Mouse (Mus musculus) kidney, adult 9 months (tissue): Measurements from ENCODE around the gene Sorbs2.

ENCODE experiments used
- DNase-seq: peaks from one replicate; pipeline ENCODE4 v3.0.0; 2022

The Sorbs2 gene

DNA sequence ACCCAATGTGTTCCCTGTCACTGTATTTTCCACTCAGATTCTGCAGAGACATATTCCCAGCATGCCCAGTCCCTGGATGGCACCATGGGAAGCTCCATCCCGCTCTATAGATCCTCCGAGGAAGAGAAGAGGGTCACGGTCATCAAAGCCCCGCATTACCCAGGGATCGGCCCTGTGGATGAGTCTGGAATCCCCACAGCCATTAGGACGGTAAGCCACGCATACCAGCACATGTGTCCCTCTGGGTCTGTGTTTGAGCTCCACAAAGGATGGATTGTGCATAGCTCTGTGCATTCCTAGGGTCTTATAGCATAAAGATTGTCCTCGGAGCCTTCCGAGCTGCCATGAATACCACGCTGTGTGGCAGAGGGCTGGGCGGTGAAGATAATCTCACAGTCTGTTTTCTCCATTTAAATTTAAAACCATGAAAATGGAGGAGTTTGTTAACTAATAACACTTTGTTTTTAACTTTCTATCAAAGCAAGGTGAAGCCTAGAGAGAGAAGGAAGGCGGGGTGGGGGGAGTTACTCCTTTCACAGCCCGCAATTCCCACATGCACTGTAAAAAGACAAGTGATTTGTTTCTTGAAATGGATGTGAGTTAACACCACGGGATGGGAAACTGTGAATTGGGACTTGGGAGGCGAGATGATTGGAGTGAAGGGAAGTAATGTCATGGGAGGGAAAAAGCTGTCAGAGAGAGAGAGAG lies 255.5 kb downstream of the Sorbs2 start:
- no peak for DNase-seq

DNA sequence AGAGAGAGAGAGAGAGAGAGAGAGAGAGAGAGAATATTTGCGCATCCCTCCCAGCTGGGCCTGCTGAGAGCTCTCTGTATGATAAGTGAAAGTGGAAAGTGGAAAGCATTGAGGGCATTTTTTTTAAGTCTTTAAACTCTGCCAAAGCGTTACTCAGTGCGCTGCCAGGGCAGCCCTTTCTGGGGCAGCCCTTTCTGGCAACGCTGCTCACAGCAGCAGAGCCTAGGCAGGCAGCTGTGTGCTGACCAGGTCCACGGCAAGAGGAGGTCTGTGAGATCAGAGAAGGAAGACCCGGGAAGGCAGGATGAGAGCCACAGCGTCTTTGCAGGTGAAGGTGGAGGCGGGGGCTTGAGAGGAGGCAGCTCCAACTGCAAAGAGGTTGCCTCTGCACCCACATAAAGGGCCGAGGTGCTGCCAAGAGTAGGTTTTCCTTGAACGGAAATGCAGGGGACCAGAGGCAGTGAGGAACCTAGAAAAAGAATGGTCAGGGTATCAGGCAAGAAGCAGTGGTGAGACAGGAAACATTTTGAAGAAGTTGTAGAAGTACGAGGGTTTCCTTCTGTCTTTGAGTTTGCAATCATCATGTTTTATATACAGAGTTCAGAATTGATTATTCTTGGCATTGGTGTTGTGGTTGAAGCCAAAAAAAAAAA lies 256.2 kb downstream of the Sorbs2 start:
- DNase-seq = no peak

DNA sequence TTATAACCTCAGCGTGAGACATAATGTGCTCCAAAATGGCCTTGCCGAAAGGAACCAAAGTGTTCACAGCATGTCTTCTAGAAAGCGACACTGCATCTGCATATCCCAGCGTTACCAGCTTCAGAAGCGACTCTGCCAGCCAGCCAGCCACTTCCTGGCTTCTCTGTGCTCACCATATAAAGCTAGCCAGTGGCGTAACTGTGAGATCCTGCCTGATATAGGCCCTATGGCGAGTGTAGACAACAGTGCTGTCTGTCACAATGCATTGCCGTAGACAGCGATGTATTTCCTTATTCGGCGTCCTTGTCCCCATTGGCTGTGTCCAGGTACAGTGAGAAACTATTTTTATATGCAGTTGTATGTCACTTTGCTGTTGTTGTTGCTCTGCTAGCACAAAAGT lies 258.6 kb downstream of the Sorbs2 start:
- DNase-seq = no peak

DNA sequence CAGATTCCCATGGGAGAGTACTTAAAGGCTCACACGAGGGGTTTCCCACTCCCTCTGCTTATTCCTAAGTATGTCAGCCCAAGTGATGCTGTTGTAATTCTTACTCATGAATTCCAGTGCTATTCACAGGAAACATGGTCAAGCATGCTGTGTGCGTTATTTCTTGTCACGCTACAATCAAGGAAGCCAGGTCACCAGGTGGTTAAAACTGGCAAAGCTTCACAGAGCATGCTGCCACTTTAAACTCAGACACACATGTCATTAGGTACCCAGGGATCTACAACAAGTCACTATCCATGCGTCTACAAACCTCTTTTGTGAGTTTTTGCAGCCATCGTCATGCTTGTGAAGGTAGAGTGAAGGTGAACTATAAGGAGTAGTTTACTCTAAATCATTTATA lies 267.3 kb downstream of the Sorbs2 start:
- no peak for DNase-seq

DNA sequence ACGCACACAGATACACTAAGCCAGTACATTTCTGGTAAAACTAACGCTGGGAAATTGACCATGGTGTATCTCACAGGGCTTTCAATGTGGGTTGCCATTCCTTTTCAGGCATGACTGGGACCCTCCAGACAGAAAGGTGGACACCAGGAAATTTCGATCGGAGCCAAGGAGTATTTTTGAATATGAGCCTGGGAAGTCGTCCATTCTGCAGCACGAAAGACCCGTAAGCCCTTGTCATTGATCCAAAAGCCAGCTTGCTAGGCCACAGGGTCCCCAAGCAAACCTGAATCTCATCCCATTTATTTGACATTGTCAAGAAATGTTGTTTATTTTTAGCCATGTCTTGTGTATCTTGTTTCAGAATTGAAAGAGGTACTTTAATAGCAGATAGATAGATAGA lies 267.9 kb downstream of the Sorbs2 start:
- no peak for DNase-seq

DNA sequence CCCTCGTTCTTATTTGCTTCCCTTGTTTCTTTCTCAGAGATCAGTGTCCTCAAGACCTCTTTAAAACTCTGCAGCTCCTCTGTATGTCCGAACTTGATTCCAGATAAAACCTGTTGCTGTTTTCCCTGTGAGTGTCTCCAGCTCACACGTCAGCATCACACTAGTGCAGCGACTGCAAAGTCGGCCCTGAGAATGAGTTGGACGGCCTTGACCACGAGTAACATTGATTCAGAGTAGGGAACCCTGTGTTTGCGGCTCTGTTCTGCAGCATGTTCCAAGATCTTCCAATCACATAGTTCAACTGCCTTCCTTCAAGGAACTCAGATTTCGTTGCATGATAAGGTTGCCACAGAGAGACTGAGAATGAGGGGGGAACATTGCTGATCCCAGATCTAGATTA lies 268.8 kb downstream of the Sorbs2 start:
- no peak for DNase-seq

DNA sequence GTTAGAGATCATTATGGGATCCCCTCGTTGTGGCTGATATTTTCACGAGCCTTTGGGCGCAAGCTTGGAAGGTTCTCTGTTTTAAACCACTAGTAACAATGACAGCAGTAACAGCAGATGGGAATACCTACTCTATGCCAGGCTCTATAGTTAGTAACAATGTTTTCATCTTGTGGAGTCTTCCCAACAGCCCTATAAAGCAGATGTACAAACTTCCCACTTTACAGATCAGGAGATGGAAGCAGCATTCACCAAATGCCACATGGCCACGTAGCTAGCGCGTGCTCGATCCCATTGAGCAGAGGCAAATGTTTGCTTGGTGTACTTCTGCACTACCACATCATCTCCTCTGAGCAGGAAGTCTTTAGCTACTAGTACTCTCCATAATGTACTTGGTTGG lies 269.4 kb downstream of the Sorbs2 start:
- no peak for DNase-seq

DNA sequence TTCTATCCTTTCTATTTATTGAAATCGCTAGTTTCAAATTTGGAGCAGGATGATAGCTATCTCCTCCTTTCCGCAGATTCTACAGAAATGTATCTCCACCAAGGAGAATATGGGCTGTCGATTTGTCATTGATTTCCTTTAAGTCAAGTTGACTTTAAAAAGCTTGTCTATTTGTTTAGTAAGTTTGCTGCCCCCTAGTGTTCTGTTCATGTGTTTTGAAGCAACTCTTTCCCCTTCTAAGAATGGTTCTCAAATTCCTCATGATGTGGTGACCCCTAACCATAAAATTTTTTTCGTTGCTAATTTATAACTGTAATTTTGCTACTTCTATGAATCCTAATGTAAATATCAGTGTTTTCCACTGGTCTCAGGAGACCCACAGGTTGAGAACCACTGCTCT lies 273.0 kb downstream of the Sorbs2 start:
- peak; percentile 70 for DNase-seq

DNA sequence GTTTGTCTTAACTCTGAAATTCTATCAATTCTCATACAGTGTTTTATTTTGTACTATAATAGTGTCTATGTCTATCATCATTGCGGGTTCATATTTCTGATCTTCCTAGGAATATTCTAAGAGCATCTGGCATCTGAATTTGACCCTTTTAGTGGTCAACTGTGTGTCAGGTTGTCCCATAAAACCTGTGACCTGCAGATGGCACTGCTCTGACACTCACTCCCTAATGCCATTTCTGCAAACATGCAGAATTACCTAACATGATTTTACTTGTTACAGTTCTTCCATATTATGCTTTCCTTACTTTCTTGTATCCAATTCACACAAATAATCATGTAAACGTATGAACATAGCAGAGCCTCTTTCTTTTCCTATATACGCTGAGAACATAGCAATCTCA lies 281.0 kb downstream of the Sorbs2 start:
- no peak for DNase-seq

DNA sequence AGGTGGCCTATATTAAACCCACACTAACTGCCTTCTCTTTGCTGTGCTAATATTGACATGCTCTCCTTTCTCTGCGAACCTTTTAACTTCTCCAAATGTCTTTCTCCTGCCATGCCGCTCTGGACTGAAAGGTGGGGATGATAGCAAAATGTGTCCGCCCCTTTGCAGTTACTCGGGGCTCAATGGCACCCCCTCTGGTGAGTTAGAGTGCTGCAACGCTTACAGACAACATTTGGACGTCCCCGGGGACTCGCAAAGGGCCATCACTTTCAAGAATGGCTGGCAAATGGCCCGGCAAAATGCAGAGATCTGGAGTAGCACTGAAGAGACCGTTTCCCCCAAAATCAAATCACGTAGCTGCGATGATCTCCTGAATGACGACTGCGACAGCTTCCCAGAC lies 287.3 kb downstream of the Sorbs2 start:
- no peak for DNase-seq

DNA sequence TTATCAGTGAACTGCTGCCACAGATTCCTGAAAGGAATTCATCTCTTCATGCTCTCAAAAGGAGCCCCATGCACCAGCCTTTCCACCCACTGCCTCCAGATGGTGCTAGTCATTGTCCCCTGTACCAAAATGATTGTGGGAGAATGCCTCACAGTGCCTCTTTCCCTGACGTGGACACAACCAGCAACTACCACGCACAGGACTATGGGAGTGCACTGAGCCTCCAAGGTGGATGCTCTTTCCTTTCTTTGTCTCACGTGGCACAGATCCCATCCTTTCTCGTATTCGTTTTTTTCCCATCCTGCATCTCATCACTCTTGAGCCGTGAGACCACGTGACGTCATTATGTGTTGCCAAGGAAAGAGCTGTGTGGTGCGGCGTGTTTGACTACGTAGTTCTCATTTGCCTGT lies 288.7 kb downstream of the Sorbs2 start:
- DNase-seq = peak; percentile 33

DNA sequence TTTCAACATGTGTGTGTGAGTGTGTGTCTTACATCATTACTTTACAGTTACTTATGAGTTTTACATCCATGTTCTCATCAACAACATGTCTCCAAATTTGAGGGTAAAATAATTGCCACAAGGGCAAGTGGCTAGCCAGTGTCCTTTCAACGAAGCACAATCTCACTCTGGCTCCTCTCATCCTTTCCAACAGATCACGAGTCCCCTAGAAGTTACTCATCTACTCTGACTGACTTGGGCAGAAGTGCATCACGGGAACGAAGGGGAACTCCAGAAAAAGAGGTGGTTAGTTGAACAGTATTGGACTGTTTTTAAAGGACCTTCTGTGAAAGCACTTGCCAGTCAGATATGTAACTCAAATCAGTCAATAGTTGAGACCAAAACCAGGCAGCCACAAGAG lies 291.9 kb downstream of the Sorbs2 start:
- no peak for DNase-seq

DNA sequence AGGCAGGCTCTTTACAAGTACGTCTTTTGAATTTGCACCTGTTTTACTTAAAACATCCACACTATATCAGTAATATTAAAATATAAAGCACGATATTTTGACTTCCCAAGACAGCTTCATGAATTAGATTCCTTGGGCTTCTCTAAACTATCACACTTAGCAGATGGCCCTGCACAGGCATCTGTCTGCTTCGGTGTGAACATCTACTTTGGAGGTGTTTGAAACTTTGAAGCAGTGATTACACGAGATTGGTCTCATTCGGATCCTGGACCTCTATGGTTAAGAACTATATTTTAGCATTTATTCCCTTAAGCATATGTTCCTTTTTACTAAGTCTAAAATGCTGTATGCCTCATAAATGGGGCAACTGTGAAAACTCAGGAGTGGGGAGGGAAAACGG lies 301.0 kb downstream of the Sorbs2 start:
- no peak for DNase-seq

DNA sequence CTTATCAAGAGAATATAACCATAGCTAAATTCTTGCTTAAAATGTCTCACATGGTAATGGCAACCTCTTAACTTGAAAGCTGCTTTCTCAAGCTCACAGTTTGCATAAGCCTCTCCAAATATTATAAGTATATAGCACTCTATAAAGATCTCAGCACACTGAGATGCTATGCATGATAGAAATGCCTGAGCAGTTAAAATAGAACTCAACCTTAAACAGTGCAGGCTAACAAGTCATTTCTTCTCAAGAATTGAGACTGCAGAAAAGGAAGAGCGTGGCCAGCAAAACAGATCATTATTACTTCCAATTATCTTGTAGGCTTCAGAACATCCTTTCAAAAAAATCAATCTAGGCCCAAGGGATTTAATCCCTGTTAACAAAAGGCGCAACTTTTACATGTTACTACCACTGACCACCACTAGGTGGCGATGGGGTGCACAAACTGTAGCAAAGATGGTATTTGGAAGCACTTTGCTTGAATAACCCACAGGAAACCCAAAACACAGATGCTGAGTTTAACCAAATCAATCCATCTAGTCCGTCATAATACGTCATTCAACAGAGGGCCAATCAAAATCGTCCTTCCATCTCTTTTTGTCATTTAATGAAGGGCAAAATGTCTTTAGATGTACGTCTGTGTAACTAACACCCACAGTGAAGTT lies 309.3 kb downstream of the Sorbs2 start:
- peak; percentile 50 for DNase-seq

DNA sequence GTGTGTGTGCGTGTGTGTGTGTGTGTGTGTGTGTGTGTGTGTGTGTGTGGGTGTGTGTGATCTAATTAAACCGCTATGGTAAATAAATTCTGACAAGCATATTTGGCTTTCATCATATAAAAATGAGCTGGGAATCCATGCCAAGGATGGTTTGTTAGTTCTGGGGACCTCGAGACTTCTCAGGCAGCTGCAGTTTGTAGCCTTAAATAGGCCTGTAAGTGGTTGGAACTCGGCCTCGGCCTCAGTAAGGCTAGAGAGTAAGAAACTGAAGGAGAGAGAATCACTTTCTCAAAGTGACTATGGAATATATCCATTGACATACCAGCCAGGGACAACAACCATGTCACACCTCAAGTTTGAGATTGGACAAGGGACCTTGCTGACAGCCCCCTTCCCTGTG lies 314.1 kb downstream of the Sorbs2 start:
- DNase-seq = no peak

DNA sequence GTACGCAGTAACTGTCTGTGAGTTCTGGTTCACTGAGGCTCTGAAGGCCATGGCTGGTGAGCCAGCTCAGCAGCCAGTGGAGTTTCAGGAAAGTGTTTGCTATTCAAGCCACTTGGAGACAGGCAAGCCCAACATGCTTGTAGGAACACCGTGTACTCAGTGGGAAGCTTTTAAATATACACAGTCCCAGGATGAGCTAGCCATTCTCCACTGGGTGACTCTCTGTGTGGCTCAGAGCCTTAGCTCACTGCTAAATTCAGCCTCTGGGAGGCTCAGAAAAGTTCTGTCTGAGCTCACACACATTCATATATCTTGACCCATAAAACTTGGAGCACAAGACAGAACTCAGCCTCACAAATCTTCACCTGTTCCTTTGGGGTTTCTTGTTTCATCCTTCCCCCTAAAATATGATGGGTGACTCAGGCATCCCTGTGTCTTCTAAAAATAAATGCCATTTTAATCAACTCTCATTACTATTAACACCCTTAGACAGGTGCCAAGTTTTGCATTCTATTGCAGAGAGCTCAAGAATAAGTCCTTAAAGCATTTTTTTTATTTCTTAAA lies 322.5 kb downstream of the Sorbs2 start:
- no peak for DNase-seq

DNA sequence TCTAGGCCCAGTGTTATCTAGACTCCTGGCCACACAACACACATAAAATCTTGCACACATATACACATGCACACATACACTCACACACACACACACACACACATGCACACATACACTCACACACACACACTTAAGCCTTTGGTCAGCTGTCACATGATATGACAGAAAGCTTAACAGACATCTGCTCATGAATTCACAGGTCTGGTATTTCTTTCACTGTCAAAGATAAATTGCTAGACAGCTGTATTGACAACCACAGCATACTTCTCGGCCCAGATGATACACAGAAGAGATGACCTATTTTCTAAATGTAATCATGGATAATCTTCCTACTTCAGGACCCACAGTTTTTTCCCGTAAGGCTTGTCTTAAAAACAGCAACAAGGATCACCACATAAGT lies 326.3 kb downstream of the Sorbs2 start:
- DNase-seq = no peak

DNA sequence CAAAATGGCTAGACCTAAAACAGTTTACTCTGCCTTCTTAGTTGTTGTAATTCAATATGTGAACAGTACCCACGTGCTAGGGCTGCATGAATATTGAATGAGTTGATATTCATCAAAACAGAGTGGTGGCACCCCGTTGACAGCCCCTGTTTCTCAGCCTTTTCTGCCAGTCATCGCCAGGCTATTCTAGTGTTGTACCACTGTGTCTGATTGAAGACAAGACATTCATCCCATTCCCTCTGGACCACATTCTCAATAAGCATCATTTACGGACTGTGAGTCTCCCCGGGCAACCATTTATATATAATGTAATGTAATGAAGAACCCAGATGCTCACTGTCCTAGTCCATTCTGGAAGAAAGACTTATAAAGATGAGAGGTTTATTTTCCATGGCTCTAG lies 335.7 kb downstream of the Sorbs2 start:
- no peak for DNase-seq

DNA sequence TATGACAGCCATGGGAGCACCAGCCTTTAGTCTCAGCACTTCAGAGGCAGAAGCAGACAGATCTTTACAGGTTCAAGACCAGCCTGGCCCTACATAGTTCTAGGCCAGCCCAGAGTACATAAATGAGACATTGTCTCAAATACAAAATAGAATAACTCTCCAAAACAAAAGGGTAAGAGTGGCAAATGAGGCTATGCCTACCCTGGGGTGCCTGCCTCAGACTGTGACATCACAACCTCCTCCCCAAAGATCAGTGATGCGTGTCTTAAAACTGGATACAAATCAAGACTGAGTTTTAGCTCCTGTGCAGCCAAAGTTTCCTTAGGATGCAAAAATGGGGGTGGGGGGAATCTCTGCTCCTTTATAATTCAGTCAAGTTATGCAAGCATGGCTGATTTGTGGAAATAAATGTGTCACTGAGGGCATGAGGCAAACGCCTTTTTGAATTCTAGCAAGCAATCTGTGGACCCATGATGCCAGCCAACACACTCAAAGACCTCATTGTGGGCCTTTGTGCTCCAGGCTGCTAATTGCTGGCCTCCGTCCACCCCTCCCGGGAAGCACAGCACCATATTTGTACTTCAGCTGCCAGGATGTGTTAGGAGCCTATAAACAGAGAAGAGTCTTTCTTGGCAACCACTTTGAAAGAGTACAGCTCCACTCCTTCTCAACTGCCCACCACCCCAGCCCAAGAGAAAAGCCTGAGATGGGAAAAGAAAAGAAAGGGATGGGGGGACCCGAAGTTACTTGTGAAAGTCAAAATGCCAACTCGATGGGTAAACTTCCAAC lies 336.7 kb downstream of the Sorbs2 start:
- no peak for DNase-seq

DNA sequence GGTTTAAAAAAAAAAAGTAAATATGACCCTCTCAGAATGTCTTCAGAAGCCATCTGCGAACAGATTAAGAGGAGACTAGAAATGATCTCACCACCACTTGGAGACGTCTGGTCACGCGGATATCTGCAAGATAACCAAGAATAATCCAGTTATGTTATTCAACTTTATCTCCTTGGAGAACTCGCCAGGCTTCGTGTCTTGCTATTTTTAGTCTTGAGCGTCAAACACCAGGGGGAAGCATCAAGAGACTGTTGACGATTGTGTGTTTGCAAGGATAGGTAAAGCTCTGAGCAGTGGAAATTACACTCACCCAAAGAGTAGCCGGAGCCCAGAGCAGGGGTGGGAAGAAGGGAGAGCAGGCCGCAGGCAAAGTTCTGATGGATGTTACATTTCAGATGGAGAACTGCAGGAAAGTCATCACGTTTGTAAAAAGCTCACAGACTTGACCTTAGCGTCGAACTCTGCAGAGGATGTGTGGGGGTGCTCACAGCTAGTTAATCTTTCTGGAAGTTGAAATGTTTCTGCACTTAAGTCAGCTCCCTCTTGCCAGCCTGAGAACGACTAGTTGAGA lies 337.4 kb downstream of the Sorbs2 start:
- DNase-seq = peak; percentile 11

DNA sequence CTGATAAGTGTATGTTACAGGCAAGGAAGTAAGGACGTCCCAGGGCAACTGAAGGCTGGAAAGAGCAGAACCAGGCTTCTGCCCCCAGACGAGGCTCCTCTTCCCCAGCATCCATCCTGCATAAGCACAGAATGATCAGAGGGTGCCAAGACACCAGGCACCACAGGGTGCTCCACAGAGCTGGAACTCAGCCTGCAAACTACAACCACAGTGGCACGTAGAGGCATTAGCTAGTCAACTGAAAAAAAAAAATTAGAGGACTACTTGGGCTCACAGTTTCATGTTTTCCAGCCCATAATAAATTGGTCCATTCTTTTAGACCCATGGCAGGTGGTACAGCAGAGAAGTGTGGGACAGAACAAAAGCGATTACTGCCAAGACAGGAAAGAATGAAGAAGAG lies 338.3 kb downstream of the Sorbs2 start:
- no peak for DNase-seq

DNA sequence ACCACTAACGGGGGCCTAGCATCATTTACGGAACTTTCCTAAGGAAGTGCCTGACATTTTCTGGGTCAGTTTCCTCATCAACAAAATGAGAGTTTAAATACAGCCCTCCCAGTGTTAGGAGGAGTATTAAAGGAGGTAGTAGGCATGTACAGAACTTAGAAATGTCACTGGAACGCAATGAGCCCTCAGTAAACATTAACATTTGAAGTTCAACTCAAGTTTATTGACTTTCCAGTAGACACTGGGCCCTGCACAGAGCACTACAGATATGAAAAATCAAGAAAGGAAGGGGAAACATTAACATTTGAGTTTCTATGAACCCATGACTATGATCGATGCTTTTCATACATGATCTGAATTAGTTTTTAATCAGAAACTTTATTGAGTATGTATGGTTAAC lies 347.5 kb downstream of the Sorbs2 start:
- DNase-seq = no peak

DNA sequence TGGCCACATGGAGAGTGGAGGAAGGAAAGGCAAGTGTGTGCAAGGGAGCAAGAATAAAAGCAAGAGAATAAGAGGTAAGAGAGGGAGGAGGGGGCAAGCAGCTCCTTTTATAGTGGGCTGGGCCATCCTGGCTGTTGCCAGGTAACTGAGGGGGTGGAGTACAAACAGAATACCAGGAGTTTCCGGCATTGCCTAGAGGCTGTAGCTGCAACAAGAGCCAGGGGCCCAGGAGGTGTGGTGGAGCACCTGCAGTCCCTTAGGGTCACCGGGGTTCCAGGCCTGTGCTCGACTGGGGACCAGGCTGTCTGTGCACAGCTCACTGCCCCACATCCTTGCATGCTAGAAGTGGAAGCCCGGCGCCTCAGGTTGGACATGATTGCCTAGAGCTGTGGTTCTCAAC lies 350.1 kb downstream of the Sorbs2 start:
- no peak for DNase-seq
